Mouse (Mus musculus) ovary, adult 18-20 months (tissue): ENCODE results near the gene Elovl5.

Source experiments
- DNase-seq: peaks from one replicate; pipeline ENCODE4 v3.0.0; 2022; ENCODE audit warnings: low spot score, mixed read lengths

Gene Elovl5

DNA sequence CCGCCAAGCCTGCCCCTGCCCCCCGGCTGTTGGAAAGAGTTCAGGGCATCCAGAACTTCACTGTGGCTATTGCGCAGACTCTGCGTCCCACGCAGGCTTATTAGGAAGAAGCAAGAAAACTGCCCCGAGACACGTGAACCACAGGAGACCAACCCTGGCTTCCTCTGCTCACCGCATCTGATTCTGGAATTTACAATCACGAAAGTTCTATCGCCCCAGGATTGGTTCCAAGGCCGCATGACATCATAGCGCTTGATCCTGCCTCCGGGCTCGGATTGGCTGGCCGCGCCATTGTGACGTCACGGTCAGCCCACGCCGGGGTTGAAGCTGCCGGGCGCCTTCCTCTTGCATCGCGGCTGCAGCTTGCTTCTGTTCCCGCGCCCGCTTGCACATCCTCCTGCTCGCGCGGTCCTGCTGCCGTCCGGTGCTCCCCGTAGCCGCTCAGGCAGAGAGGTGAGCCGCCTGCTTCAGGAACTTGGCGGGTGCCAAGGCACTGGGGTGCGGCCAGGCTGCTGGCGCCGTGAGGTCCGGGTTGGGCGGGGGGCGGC is at the start of gene Elovl5:
Elovl5 (plus strand) TSS at position 291 of the 548 bp plus-strand sequence.
- peak; percentile 96 for DNase-seq

DNA sequence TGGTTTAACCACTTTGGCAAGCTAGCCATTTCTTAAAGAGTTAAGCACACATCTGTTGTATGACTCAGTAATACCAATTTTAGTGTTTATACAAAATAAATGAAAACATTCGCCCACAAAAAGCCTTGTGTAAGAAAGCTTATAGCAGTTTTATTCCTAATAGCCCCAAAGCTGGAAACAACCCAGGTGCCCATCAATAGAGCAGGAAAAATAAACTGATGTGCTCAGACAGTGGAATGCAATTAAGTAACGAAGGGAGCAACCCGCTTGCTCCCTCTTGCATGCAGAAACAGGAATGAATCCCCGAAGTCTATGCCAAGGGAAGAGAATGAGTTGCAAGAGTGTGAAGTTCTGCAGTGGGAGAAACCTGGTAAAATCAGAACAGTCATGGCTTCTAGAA is 25.7 kb upstream of the Elovl5 start:
- DNase-seq, result no peak

DNA sequence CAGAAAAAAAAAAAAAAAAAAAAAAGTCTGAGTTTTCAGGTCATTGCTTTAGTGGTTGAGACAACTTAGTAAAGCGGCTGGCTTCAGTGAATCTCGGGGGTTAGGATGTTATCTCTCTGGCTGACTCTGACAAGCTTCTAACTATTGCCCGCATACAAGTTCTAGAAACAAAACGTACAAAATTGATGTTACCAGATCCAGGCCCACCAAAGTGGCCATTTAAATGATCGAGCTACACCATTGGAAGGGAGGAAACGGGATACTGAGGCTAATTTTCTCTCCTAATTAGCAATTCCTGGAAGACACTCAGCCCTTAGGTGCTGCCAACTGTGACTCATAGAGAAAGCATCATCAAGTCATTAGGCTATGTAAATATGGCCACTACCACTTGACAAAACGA is 18.6 kb upstream of the Elovl5 start:
- no peak for DNase-seq

DNA sequence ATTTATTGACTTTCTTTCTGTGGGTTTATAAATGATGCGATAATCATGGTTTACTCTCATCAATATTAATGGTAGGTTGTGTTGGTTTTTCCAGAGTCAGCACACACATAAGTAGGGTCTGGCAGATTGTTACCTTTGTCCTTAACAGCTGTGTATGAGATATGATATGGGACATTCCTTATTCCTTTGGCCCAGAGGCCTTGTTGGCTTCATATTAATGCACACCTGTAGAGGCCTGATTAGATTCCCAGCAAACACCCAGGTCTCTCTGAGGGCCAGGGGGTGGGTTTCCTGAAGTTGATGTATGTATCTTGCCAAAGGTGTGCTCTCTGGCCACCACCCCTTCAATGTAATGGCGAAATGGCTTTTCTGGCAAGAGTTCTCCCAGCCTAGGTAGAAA is 13.0 kb upstream of the Elovl5 start:
- DNase-seq, result no peak

DNA sequence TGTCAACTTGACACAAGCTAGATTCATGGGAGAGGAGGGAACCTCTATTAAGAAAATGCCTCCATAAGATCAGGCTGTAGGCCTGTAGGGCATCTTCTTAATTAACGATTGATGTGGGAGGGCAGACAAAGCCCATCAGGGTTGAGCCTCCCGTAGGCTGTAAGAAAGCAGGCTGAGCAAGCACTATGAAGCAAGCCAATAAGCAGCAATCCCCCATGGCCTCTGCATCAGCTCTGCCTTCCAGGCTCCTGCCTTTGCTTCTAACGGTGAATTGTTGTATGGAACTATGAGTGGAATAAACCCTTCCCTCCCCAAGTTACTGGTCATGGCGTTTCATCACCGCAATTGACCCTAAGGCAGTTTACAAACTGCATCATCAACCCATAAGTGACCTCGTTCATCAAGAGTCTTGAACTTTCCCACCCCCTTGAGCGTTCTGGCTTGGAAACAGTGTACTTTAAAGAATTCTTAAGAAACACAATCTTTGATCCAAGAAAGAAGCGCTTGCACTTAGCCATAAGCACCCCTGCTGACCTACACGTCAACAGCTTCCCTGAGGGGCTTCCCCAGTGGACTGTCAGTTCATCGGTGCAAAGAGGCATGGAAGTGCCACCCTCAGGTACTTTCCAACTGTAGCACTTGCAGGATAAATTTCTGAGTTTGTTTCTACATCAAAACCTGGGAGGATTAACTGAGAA is 7.4 kb upstream of the Elovl5 start:
- DNase-seq, result no peak

DNA sequence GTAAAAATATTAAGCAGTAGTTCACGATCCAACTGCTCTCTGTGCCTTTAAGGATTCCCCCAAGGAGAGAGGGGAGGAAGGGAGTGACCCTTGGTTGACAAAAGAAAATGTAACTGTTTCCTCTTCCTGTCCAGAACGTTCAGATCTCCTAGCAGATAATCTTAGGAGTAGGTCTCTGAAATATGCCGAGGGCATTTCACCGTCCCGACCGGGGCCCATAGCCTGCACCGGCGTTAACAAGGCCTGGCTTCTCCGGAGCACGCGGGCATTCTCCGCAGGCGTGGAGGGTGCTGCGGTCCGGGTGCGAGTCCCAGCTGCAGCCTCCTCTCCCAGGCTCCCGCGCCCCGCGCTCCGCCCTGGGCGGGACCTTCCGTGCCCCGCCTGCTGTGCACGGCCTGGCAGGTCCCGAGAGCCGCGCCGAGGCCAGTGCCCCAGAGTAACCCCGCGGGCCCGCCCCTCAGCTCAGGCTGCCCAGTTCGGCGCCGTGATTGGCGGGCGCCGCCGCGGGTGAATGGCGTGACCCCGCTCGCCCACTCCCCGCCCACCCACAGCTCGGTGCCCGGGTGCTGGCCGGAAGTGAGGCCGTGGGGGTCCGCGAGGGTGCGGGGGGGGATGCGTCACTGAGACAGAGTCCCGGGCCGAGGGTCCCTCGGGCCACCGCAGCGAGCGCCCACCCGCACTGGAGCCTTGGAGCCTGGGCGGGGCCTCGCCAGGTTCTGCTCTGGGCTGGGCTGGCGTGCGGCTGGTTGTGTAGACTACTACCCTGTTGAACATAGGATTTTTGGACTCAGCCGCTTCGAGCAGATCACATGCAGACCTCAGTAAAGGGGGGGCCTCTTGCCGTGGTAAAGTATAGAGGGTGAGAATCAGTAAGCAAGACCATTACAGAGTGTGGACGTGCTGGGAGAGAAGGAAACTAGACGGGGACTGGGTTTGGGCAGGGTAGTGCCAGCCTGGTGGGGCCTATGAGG is 6.6 kb upstream of the Elovl5 start:
- DNase-seq, result peak; percentile 92

DNA sequence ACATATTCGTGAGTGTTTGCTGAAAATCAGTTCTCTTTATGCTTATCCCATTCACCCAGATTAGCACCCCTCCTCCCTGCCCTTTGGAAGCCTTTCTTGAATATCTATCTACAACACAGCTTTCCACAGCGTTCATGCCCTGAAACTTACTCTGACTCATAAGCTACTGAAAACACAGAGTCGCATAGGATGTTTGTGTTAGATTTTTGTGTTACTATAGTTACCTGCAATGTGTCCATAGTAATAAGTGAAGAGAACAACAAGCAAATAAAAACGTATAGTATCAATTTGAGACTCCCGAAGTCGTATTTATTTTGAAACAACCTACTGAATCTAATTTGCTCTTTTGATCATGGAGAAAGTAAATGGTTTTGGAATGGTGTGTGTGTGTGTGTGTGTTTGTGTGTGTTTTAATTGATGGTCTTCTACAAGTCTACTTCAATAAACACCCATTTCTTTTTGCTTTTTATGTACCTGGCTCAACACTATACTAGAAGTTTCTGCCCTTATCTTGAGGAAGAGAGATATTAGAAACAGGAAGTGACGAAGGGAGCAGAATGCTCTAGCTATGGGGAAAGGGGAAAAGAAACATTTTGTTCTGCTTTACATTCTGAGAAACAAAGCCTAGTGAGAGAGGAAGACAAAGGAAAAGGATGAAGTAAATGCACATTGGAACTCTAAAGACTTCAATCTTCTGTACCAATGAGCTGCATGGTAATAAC is 5.5 kb upstream of the Elovl5 start:
- no peak for DNase-seq

DNA sequence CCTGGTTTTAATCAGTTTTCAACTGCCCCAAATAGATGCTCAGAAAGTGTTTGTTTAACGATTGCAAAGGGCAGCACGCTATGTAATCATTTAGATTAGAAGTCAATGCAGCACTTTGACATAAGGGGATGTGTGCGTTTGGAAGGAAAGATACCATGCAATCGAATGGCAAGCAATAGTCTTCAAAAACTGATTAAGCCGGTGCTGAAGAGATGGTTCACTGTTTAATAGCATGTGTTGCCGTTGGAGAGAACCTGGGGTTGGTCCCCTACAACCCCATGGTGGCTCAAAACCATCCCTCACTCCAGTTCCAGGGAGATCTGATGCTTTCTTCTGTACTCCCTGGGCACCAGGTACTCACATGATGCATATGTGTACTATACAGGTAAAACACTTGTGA is 4.9 kb upstream of the Elovl5 start:
- DNase-seq, result no peak

DNA sequence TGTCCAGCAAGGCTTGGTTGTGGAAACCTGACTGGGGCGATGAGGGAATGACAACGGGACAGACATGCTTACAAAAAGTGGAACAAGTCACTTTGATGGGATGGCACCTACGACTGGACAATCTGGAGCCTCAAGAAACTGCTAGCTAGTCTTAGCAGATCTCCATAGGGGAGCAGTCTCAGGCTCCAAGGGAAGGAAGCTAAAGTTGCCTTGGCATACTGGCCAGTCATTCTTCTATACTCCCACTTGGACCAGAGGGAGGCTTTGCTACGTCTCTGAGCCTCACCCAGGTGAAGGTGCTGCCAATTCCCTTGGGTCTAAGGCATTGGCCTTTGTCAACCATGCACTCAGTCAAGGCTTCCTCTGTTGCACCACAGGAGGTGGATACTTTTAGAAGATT is 2.5 kb upstream of the Elovl5 start:
- DNase-seq, result no peak

DNA sequence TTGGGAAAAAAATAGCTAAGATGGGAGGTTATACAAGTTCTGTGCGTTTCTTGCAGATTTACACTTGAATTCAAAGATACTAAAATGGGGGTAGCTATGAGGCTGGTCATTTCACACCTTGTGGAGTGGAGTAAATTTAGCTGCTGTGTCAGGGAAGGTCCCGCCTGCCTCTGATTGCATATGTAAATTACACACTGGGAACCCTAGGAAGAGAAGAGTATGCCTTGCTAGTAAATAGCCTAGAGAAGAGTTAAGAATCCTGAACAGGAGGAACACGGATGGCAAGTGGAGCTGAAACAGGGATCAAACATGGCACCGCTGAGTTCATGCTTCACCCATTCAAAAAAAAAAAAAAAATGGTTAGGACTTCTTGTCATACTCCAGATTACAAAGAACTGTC is 1.4 kb upstream of the Elovl5 start:
- no peak for DNase-seq

DNA sequence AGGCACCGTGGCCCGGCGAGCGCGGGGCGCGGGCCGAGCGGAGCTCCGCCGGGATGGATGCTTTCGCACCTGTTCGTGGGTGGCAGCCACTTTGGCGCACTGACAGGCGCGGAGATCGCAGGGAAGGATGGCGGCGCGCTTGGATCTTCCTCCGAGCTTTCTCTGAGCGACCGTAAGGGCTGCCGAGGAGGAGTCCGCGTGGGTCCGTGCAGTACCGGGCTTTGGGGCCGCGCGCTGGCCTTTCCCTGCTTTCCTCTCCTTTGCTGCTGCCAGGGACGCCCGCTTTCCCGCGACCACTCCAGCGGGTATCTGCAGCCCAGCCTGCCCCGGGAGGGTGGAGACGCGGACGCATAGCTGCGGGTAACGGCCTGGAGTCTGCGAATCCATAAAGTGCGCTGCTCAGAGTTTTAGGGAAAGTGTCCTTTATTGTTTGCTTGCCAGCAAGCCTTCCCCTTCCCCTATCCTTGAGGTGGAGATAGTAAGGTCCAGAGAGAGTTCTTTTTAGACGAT is 513 bp downstream of the Elovl5 start:
- no peak for DNase-seq

DNA sequence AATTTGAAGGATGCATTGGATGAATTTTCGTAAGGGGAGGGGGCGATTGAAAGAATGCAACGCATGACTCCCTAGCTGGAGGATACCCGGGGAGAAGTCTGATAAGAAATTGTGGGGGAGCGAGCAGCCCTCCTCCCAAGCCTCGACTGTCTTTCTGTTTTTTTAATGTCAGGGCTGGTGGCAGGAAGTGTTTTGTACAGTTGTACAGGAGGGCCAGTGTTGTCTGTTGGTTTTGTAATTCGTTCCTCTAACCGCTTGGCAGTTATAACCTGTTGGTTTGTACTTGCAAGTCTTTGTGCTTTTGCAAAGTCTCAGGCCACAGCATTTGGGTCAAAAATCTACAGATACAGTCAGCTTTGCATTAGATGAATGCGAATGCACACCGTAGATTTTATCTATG is 1.0 kb downstream of the Elovl5 start:
- DNase-seq, result no peak

DNA sequence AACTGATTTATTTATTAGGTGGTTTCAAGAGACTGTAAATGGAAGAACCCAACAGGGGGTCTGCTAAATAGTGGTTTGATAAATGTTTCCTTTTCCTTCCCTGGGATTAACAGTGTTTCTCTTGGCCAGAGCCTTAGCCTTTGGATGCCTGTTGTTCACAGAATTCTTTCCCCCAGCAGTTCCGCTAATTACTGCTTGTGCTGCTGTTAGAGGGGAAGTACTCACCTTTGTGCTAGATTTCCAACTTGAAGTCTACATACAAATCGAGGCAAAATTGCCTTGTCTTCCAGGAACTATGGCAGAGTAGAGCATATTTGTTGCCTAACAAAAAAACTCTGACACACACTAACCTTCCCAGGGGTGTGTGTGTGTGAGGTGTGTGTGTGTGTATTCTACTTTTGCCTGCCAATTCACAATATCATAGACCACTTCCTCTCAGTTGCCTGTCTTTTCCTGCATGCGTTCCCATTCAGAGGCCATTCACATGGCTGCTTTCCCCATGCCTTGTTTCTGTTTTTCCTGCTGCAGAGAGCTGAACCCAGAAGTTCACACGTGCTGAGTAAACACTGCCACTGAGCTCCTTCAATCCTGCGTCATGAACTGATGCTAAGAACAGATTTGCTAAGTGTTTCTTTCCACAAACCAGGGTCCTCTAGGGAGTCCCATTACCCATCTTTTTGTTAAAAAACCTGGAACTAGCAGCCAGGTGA is 2.0 kb downstream of the Elovl5 start:
- DNase-seq, result no peak

DNA sequence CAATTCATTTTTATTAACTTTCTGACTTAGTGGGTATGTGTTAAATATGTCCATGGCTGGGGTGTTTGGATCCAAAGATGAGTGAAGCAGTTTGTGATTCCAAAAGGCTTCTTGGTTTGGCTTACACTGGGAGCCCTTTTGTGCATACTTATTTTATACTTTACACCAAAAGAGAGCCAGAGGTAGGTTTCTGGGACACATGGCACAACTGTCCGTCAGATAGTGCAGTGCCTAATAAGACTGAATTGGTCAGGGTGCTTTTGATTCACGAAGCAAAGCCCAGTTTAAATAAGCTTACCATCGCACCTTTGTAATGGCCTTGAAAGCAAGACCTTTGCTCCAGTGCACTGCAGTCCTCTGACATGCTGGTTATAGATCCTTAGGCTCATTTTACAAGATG is 3.3 kb downstream of the Elovl5 start:
- no peak for DNase-seq

DNA sequence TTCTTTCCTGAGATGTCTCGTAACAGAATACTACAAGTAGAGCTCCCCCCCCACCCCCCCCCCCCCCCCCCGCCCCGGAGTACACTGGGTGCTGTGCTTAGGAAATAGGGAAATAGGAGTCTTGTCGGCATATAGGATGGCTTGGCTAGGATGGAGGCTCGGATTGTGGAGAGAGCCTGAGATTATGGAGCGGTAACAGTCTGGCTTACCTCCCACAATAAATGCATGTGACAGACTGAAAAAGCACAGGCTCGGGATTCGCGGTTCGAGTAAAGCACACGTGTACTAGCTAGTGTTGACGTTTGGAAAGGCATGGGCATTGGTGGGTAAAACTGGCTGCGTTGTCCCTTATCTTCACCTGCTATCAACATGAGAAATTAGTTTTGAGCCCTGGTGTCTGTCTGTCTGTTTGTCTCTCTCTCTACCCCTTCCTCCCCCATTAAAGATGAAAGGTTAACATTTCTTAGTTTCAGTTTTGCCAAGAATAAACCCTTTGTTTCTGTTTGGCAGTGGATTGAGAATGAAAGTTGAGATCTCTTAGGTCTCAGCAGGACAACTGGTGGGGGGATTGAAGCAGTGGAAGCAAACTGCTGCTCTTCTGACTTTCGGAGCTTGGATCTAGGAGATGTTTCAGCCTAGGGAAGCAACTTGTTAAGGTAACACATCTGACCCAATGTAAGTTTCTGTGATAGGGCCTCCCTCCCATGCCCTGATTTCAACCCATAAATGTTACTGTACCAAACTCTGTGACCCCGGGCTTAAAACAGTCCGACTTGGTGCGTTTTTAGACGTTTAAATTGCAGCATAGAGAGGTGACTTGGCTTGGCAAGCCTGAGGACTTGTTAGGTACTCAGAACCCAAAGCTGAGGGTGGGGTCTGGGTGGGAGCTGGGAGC is 4.4 kb downstream of the Elovl5 start:
- DNase-seq, result no peak

DNA sequence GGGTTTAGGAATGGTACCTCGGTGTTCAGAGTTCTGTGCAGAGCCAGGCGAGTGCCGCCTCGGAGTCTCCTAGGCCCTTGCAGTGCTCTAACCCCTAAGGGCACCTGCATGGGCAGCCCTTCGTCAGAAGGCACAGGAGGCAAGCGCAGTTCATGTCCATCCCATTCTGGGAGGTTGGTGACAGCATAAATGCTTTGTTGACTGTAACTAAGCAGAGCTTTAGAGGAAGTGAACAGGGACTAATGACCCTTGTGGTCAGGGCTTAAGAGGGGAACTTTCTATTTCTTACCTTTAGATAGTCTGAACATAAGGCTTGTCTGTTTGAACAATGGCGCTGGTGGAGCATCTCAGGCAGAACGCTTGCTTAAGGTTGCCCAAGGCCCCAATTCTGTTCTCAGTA is 6.6 kb downstream of the Elovl5 start:
- DNase-seq, result no peak

DNA sequence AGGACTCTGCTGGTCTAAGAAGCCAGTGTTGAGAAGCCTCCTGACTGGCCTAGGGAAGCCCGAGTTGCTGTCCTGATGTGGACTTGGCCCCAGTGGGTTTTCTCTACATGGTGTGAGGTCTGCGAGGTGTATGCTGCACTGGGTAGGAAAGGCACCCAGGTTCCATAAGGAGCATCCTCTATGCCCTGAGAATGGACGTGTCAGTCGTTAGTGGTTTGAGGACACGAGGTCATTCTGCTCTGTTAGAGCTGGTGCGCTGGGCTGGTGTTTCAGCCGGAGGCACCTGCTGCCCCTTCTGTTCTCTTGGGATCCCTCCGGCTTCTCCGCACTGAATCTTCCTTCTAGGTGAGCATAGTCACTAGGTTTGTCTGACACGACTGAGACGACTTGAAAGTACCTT is 7.0 kb downstream of the Elovl5 start:
- DNase-seq, result no peak

DNA sequence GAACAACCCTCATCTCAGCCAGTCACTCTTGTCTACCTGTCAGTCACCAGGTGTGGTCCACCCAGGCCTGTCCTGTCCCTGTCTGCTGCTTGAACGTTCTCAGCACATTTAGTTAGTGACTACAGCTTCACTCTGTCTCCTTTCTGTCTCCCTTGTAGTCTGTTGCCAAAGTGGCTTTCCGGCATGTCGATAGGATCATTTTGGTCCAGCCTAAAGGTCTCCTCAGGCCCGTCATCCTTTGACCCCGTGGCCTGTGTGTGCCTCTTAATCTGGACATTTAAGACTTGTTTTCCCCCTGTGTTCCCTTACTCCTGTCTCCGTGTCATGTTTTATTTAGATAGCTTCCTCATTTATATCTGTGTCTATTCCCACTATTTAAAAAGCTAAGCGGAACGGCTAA is 9.0 kb downstream of the Elovl5 start:
- no peak for DNase-seq

DNA sequence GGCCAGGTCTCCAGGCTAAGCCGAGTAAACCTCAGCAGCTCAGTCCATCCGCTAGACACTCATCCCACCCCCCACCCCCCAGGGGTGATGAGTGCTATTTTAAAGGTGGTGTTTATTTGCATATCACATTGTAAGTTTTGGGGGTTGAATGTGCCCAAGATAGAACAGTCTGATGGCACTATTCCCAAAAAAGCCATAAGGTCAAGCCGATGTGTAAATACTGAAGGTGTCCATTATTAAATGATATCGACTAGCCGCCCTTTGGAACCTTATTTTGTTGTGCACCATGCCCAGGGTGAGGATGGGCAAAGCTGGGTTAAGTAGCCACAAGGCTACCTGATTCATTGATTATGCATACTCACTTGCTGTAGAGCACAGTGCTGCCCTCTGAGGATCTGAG is 9.7 kb downstream of the Elovl5 start:
- DNase-seq, result no peak

DNA sequence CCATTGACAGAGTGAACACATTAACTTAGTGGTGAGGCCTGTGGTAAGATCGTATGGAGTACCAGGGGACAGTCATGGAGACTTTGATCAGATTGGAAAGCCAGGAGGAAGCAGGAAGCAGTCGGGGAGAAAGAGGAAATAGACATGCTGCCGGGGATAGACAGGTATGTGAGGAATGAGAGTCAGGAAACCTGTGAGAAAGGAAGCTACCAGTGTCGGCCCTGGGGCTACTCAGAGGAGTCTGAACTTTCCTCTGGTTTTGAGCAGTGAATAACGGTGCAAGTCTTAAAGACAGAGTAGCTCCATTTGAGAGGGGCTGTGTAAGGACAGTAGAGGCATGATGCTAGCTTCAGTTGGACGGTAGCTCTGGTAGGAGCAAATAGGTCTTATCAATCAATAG is 10.3 kb downstream of the Elovl5 start:
- DNase-seq, result no peak

DNA sequence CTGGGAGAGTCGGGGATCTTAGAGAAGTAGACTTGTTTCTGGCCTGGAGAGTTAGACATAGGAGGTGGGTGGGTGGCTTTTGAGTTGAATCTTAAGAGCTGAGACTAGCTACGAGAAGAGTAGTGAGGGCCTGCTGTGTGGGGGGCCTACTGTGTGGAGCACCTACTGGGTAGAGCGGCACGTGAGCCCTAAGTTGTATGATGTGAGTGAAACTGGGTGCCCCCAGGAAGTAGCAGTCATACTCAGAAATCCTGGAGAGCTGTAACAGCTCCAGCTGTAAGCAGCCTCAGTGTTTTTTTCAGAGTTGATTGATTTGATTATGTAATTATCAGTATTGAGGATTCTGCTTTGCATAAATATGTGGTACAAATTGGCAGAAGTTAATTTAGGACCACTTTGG is 11.6 kb downstream of the Elovl5 start:
- DNase-seq, result no peak
